Mouse (Mus musculus) monocyte, adult 2 months (primary cell): ENCODE measurements around the gene Mmp9.
A peak's percentile ranks its signal among the peaks of the same experiment; 100 is the strongest.

Source experiments
- DNase-seq, 2 experiments: peaks; one replicate each; pipeline ENCODE4 v3.0.0; 2022; ENCODE audit warnings: low spot score in 2 of 2, low read depth in 1 of 2

Mmp9 gene

GRCm38 (mm10) chr2:164912151-164912550, 28.4 kb upstream of the Mmp9 start:
- peak in 1 of 2 experiments; percentile 18 for DNase-seq

GRCm38 (mm10) chr2:164912749-164913427, 27.7 kb upstream of the Mmp9 start:
- no peak for DNase-seq

- peak; percentile 48 to 68 for DNase-seq
These were observed 27.2 kb upstream of the Mmp9 start for GRCm38 (mm10) chr2:164913428-164913786.

GRCm38 (mm10) chr2:164916820-164917219, 23.8 kb upstream of the Mmp9 start:
- peak; percentile 33 to 38 for DNase-seq

- DNase-seq, result no peak
These were observed 23.2 kb upstream of the Mmp9 start for GRCm38 (mm10) chr2:164917371-164917770.

GRCm38 (mm10) chr2:164918325-164918724, 22.3 kb upstream of the Mmp9 start:
- DNase-seq, result no peak

GRCm38 (mm10) chr2:164921984-164922383, 18.6 kb upstream of the Mmp9 start:
- no peak for DNase-seq

GRCm38 (mm10) chr2:164923291-164923690, 17.3 kb upstream of the Mmp9 start:
- no peak for DNase-seq

GRCm38 (mm10) chr2:164924100-164924857, 16.3 kb upstream of the Mmp9 start:
- peak in 1 of 2 experiments; percentile 70 for DNase-seq

GRCm38 (mm10) chr2:164930706-164931581, 9.6 kb upstream of the Mmp9 start:
- no peak for DNase-seq

- no peak for DNase-seq
These were observed 7.0 kb upstream of the Mmp9 start for GRCm38 (mm10) chr2:164933534-164933933.

GRCm38 (mm10) chr2:164935991-164936390, 4.6 kb upstream of the Mmp9 start:
- no peak for DNase-seq

- DNase-seq, result no peak
These were observed 2.2 kb upstream of the Mmp9 start for GRCm38 (mm10) chr2:164938146-164939091.

- DNase-seq, result no peak
These were observed 1.5 kb upstream of the Mmp9 start for GRCm38 (mm10) chr2:164939106-164939505.

- DNase-seq, result peak; percentile 41 to 51
These were observed 2.2 kb downstream of the Mmp9 start for GRCm38 (mm10) chr2:164942692-164943290.

GRCm38 (mm10) chr2:164947506-164947905, 6.9 kb downstream of the Mmp9 start:
- DNase-seq, result no peak

- DNase-seq, result no peak
These were observed 7.3 kb downstream of the Mmp9 start for GRCm38 (mm10) chr2:164947930-164948329.

- DNase-seq, result no peak
These were observed 8.4 kb downstream of the Mmp9 start for GRCm38 (mm10) chr2:164948962-164949361.

GRCm38 (mm10) chr2:164950501-164950900, 9.9 kb downstream of the Mmp9 start:
- no peak for DNase-seq

GRCm38 (mm10) chr2:164951745-164952144, 11.2 kb downstream of the Mmp9 start:
- DNase-seq, result no peak
